Mouse (Mus musculus) stomach, postnatal 0 days (tissue): Measurements from ENCODE around the gene Cfap157. TPM values are rescaled to one million over a fixed set of nuclear protein-coding genes. Genes with fewer than 3 reads are reported as not detected.

ENCODE experiments used
- ATAC-seq: fragments of 200-750 bp; cut with Nextera tagmentation; 2 replicates; pipeline ENCODE4 v1.8.0; 2017; ENCODE audit not compliant: low FRiP score, low TSS enrichment
- DNase-seq: peaks from one replicate; pipeline ENCODE4 v3.0.0-alpha.2; 2016; ENCODE audit warnings: low spot score
- H3K27ac ChIP-seq: fragments of 300-500 bp; sonication (generic); replicated peaks from 2 replicates; pipeline ENCODE4 v1.5.1; 2014; ENCODE audit warnings: mild to moderate bottlenecking, control low read depth
- H3K27me3 ChIP-seq: fragments of 300-500 bp; sonication (generic); 2 replicates; pipeline ENCODE4 v1.6.1; 2014; ENCODE audit warnings: low read length; ENCODE audit not compliant: control insufficient read depth, insufficient read depth
- H3K36me3 ChIP-seq: fragments of 300-500 bp; sonication (generic); 2 replicates; pipeline ENCODE4 v1.6.1; 2014; ENCODE audit warnings: low read length, mixed read lengths; ENCODE audit not compliant: control insufficient read depth, insufficient read depth
- H3K4me1 ChIP-seq: fragments of 300-500 bp; sonication (generic); replicated peaks from 2 replicates; pipeline ENCODE4 v1.6.1; 2014; ENCODE audit warnings: antibody characterized with exemption; ENCODE audit not compliant: control insufficient read depth, insufficient read depth
- H3K4me2 ChIP-seq: fragments of 300-500 bp; sonication (generic); replicated peaks from 2 replicates; pipeline ENCODE4 v1.6.1; 2014; ENCODE audit warnings: low read depth, mild to moderate bottlenecking, control low read depth, moderate library complexity
- H3K4me3 ChIP-seq: fragments of 300-500 bp; sonication (generic); 2 replicates; pipeline ENCODE4 v1.5.1; 2014; ENCODE audit warnings: low read depth, low read length, control low read depth
- H3K9ac ChIP-seq: fragments of 300-500 bp; sonication (generic); 2 replicates; pipeline ENCODE4 v1.6.1; 2014; ENCODE audit warnings: mild to moderate bottlenecking, low read length, control low read depth, mixed read lengths
- H3K9me3 ChIP-seq: fragments of 300-500 bp; sonication (generic); 2 replicates; pipeline ENCODE4 v1.6.1; 2016; ENCODE audit warnings: low read length; ENCODE audit not compliant: control insufficient read depth
- CTCF ChIP-seq: IDR thresholded peaks from 2 replicates; pipeline ENCODE4 v1.5.1; 2016; ENCODE audit warnings: antibody characterized with exemption, low read depth, mild to moderate bottlenecking, moderate library complexity
- EP300 ChIP-seq: optimal IDR thresholded peaks from 2 replicates; pipeline ENCODE3; 2016; ENCODE audit warnings: antibody characterized with exemption
- WGBS: fragments of 180-500 bp; shearing (Covaris S2); extraction: QIAGEN DNeasy Blood & Tissue Kit; methylation state at CpG from one replicate; pipeline ENCODE4 v1.1.7; 2014; 5-methylcytosine and 5-hydroxymethylcytosine counted together
- polyA plus RNA-seq: library from polyadenylated mRNA; unstranded; fragments of >200 nt; fragmentation: Nextera tagmentation; extraction: Ambion mirVana; gene quantifications from 2 replicates; pipeline ENCODE4 v1.2.1, GENCODE M21; 2015

The Cfap157 gene
- polyA plus RNA-seq: 0.63 and 1.1 TPM in 2 replicates

- ATAC-seq: peak; percentile 51; the same call in 1 of the 2 replicates
- Histone ChIP-seq H3K4me1 (no peaks in the 10 kb centered on the region), H3K9ac (no peak within 1 kb of the TSS), H3K9me3 (no peaks in the 10 kb centered on the region), H3K27ac (no peak within 1 kb of the TSS), H3K4me2 (0 out of 2 replicates have a peak within 1 kb of the TSS, but pooled peaks have one; percentile 5), H3K36me3 (no peaks in the 10 kb centered on the region), H3K4me3 (no peak within 1 kb of the TSS), H3K27me3 (no peaks in the 10 kb centered on the region)
- no peak for TF ChIP-seq CTCF
- TF ChIP-seq EP300: no peak
- DNase-seq: no peak
- 57% methylated on average over 4 of the region's 4 CpGs for WGBS
Measured at GRCm38 (mm10) chr2:32784048-32784681, at the start of gene Cfap157. Cfap157 (minus strand) TSS chr2:32784428.

GRCm38 (mm10) chr2:32828979-32829676 is 44.9 kb upstream of the Cfap157 start:
- DNase-seq (no peak), ATAC-seq (no peak)
- Histone ChIP-seq H3K9me3 (no peaks in the 10 kb centered on the region), H3K9ac (no peak overlapping the region), H3K4me2 (no peak overlapping the region), H3K4me1 (no peaks in the 10 kb centered on the region), H3K4me3 (no peak overlapping the region), H3K27ac (no peak overlapping the region), H3K27me3 (no peaks in the 10 kb centered on the region), H3K36me3 (no peaks in the 10 kb centered on the region)
- TF ChIP-seq EP300: no peak
- no peak for TF ChIP-seq CTCF
- 60% methylated on average over 11 of the region's 11 CpGs for WGBS

DNA sequence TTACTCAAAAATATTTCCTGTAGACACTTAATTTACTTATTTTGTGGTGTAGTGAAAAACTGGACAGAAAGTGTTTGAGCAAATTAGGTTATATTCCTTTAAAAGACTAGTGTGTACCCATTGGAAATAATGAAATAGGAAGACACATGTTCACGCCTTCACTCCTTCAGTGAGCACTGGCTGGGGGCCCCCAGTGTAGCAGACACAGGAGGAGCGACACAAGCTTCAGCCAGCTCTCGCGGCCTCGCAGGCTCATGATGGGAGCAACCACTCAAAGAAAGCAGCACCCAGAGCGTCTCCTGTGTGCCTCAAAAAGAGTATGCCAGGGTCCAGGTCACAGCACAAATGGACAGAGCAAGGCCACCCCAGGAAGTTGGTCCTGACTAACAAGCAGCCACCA is 41.6 kb upstream of the Cfap157 start:
- H3K9ac ChIP-seq: no peak overlapping the region
- H3K27me3 ChIP-seq: no peaks in the 10 kb centered on the region
- no peaks in the 10 kb centered on the region for H3K9me3 ChIP-seq
- DNase-seq (no peak), ATAC-seq (no peak)
- no peak overlapping the region for H3K4me2 ChIP-seq
- 89% methylated on average over 6 of the region's 6 CpGs for WGBS
- H3K4me1 ChIP-seq: no peaks in the 10 kb centered on the region
- TF ChIP-seq EP300 (no peak), CTCF (no peak)
- H3K4me3 ChIP-seq: no peak overlapping the region
- H3K27ac ChIP-seq: no peak overlapping the region
- no peaks in the 10 kb centered on the region for H3K36me3 ChIP-seq

- no peak for TF ChIP-seq CTCF
- no peak for TF ChIP-seq EP300
- WGBS: 80% methylated on average over 1 of the region's 1 CpGs
Measured at GRCm38 (mm10) chr2:32824778-32825177, 40.5 kb upstream of the Cfap157 start.

GRCm38 (mm10) chr2:32824181-32824580 is 40.0 kb upstream of the Cfap157 start:
- 0 out of 2 replicates have a peak overlapping the region, but pooled peaks have one; percentile 30 for H3K27ac ChIP-seq
- TF ChIP-seq CTCF (no peak), EP300 (no peak)
- H3K27me3 ChIP-seq: no peaks in the 10 kb centered on the region
- DNase-seq: no peak
- no peaks in the 10 kb centered on the region for H3K36me3 ChIP-seq
- no peaks in the 10 kb centered on the region for H3K9me3 ChIP-seq
- no peak overlapping the region for H3K4me3 ChIP-seq
- H3K9ac ChIP-seq: no peak overlapping the region
- no peak overlapping the region for H3K4me2 ChIP-seq
- ATAC-seq: no peak
- WGBS: 46% methylated on average over 8 of the region's 8 CpGs
- no peaks in the 10 kb centered on the region for H3K4me1 ChIP-seq

More at GRCm38 (mm10) chr2:32824778-32825177, 40.5 kb upstream of the Cfap157 start:
- Histone ChIP-seq H3K4me1 (no peaks in the 10 kb centered on the region), H3K4me2 (no peak overlapping the region), H3K27ac (no peak overlapping the region), H3K36me3 (no peaks in the 10 kb centered on the region), H3K4me3 (no peak overlapping the region), H3K27me3 (no peaks in the 10 kb centered on the region), H3K9me3 (no peaks in the 10 kb centered on the region), H3K9ac (no peak overlapping the region)
- DNase-seq (no peak), ATAC-seq (no peak)

- Histone ChIP-seq H3K4me3 (no peak overlapping the region), H3K27ac (no peak overlapping the region), H3K4me2 (no peak overlapping the region), H3K36me3 (no peaks in the 10 kb centered on the region), H3K9ac (no peak overlapping the region), H3K27me3 (no peaks in the 10 kb centered on the region), H3K4me1 (no peaks in the 10 kb centered on the region), H3K9me3 (no peaks in the 10 kb centered on the region)
- 56% methylated on average over 8 of the region's 8 CpGs for WGBS
- ATAC-seq (no peak), DNase-seq (no peak)
- TF ChIP-seq EP300 (no peak), CTCF (no peak)
Measured at GRCm38 (mm10) chr2:32823579-32824154, 39.4 kb upstream of the Cfap157 start.
